Mouse (Mus musculus) olfactory bulb, adult 2 months (tissue): ENCODE measurements around the gene Flywch2. TPM values are rescaled to one million over a fixed set of nuclear protein-coding genes. Genes with fewer than 3 reads are reported as not detected.
A peak's percentile ranks its signal among the peaks of the same experiment; 100 is the strongest.

ENCODE experiments used
- H3K27ac ChIP-seq: fragments of 200-500 bp; 2 replicates; pipeline ENCODE4 v1.5.1; 2012; ENCODE audit warnings: low read depth, low read length; ENCODE audit not compliant: insufficient read depth
- H3K4me1 ChIP-seq: fragments of 200-500 bp; 2 replicates; pipeline ENCODE4 v1.6.1; 2012; ENCODE audit warnings: low read length; ENCODE audit not compliant: control insufficient read depth, insufficient read depth
- H3K4me3 ChIP-seq: fragments of 200-500 bp; 2 replicates; pipeline ENCODE4 v1.5.1; 2012; ENCODE audit warnings: mild to moderate bottlenecking, low read depth, low read length, moderate library complexity; ENCODE audit not compliant: insufficient read depth
- CTCF ChIP-seq: fragments of 200-500 bp; IDR thresholded peaks from 2 replicates; pipeline ENCODE4 v1.5.1; 2012; ENCODE audit warnings: low read depth, mild to moderate bottlenecking, low read length, moderate library complexity; ENCODE audit not compliant: insufficient read depth
- POLR2A ChIP-seq: fragments of 200-500 bp; IDR thresholded peaks from 2 replicates; pipeline ENCODE4 v1.6.1; 2012; ENCODE audit warnings: mild to moderate bottlenecking, low read depth, low read length, moderate library complexity; ENCODE audit not compliant: insufficient read depth
- WGBS: fragments of 180-500 bp; shearing (Covaris S2); methylation state at CpG from one replicate; pipeline ENCODE4 v1.1.7; 2018; 5-methylcytosine and 5-hydroxymethylcytosine counted together
- polyA plus RNA-seq: library from polyadenylated mRNA; stranded (reverse); fragments of >200 nt; gene quantifications from 2 replicates; pipeline ENCODE4 v1.2.4, GENCODE M21; 2012; ENCODE audit warnings: low replicate concordance; ENCODE audit not compliant: missing spikeins, insufficient read depth, insufficient read length

The Flywch2 gene
- polyA plus RNA-seq, 1 experiment: not detected

GRCm38 (mm10) chr17:23739202-23740135, 46.4 kb downstream of the Flywch2 start:
- WGBS: 2% methylated on average over 48 of the region's 48 CpGs
- no peak for TF ChIP-seq POLR2A
- no peak for TF ChIP-seq CTCF
- peak overlapping the region; percentile 86 for H3K4me3 ChIP-seq
- peaks cover 27% of the 10 kb centered on the region for H3K4me1 ChIP-seq
- peak overlapping the region; percentile 76 for H3K27ac ChIP-seq

- 64% methylated on average over 2 of the region's 2 CpGs for WGBS
- Histone ChIP-seq H3K4me3 (peak overlapping the region; percentile 86; the same call in 1 of the 2 replicates), H3K27ac (no peak overlapping the region), H3K4me1 (peaks cover 27% of the 10 kb centered on the region)
- TF ChIP-seq CTCF: no peak
- no peak for TF ChIP-seq POLR2A
Observed at GRCm38 (mm10) chr17:23738836-23739201, 47.1 kb downstream of the Flywch2 start.

GRCm38 (mm10) chr17:23737493-23738445, 48.1 kb downstream of the Flywch2 start:
- TF ChIP-seq POLR2A (no peak), CTCF (no peak)
- Histone ChIP-seq H3K4me3 (no peak overlapping the region), H3K27ac (no peak overlapping the region), H3K4me1 (peaks cover 27% of the 10 kb centered on the region)
- WGBS: 74% methylated on average over 15 of the region's 15 CpGs

GRCm38 (mm10) chr17:23734341-23734740, 51.5 kb downstream of the Flywch2 start:
- 52% methylated on average over 1 of the region's 1 CpGs for WGBS
- Histone ChIP-seq H3K27ac (no peak overlapping the region), H3K4me1 (peaks cover 11% of the 10 kb centered on the region), H3K4me3 (no peak overlapping the region)
- TF ChIP-seq POLR2A: no peak
- TF ChIP-seq CTCF: no peak

GRCm38 (mm10) chr17:23730441-23730840, 55.4 kb downstream of the Flywch2 start:
- TF ChIP-seq CTCF (no peak), POLR2A (no peak)
- Histone ChIP-seq H3K4me3 (no peak overlapping the region), H3K4me1 (peaks cover 6% of the 10 kb centered on the region; the same call in 1 of the 2 replicates), H3K27ac (no peak overlapping the region)
- 38% methylated on average over 1 of the region's 1 CpGs for WGBS

Other genes starting within 250 kb of the Flywch2 start
- not detected in 2 replicates for gene Zfp213, start 221.8 kb downstream of the Flywch2 start, polyA plus RNA-seq
- not detected in 2 replicates for gene Zfp13, start 186.6 kb downstream of the Flywch2 start, polyA plus RNA-seq
- gene Zscan10, start 185.2 kb downstream of the Flywch2 start, polyA plus RNA-seq: not detected in 2 replicates
- gene Mmp25, start 140.8 kb downstream of the Flywch2 start, polyA plus RNA-seq: not detected in 2 replicates
- not detected in 2 replicates for gene Bicdl2, start 125.6 kb downstream of the Flywch2 start, polyA plus RNA-seq
- gene Hcfc1r1, start 112.5 kb downstream of the Flywch2 start, polyA plus RNA-seq: not detected in 2 replicates
- not detected in 2 replicates for gene Thoc6, start 112.2 kb downstream of the Flywch2 start, polyA plus RNA-seq
- gene Tnfrsf12a, start 108.6 kb downstream of the Flywch2 start, polyA plus RNA-seq: not detected in 2 replicates
- gene Cldn6, start 106.8 kb downstream of the Flywch2 start, polyA plus RNA-seq: not detected in 2 replicates
- gene Cldn9, start 102.1 kb downstream of the Flywch2 start, polyA plus RNA-seq: not detected in 2 replicates
- not detected in 2 replicates for gene 1520401A03Rik, start 63.3 kb downstream of the Flywch2 start, polyA plus RNA-seq
- gene Pkmyt1, start 59.7 kb downstream of the Flywch2 start, polyA plus RNA-seq: not detected in 2 replicates
- not detected in 2 replicates for gene Paqr4, start 45.2 kb downstream of the Flywch2 start, polyA plus RNA-seq
- gene Kremen2, start 40.2 kb downstream of the Flywch2 start, polyA plus RNA-seq: not detected in 2 replicates
- gene Flywch1, start 14.5 kb downstream of the Flywch2 start, polyA plus RNA-seq: not detected in 2 replicates
- 383 and 683 TPM in 2 replicates for gene Srrm2, start 4.5 kb upstream of the Flywch2 start, polyA plus RNA-seq
- not detected in 2 replicates for gene Elob, start 43.1 kb upstream of the Flywch2 start, polyA plus RNA-seq
- gene Prss33, start 50.0 kb upstream of the Flywch2 start, polyA plus RNA-seq: not detected in 2 replicates
- not detected in 2 replicates for gene Prss32, start 57.8 kb upstream of the Flywch2 start, polyA plus RNA-seq
- gene Prss41, start 58.1 kb upstream of the Flywch2 start, polyA plus RNA-seq: not detected in 2 replicates
- not detected in 2 replicates for gene Prss21, start 82.0 kb upstream of the Flywch2 start, polyA plus RNA-seq
- not detected in 2 replicates for gene Dcpp1, start 94.8 kb upstream of the Flywch2 start, polyA plus RNA-seq
- gene Dcpp2, start 94.8 kb upstream of the Flywch2 start, polyA plus RNA-seq: not detected in 2 replicates
- not detected in 2 replicates for gene Dcpp3, start 131.4 kb upstream of the Flywch2 start, polyA plus RNA-seq
- gene Sbp, start 155.6 kb upstream of the Flywch2 start, polyA plus RNA-seq: not detected in 2 replicates
- not detected in 2 replicates for gene Sbpl, start 169.2 kb upstream of the Flywch2 start, polyA plus RNA-seq
- not detected in 2 replicates for gene Prss30, start 194.5 kb upstream of the Flywch2 start, polyA plus RNA-seq
- not detected in 2 replicates for gene Prss22, start 212.0 kb upstream of the Flywch2 start, polyA plus RNA-seq